Comparison of ENCODE assay signal across 7 mouse cellular contexts in genomic region chr2:30808296-30808655, GRCm38 (mm10). TPM values are rescaled to one million over a fixed set of nuclear protein-coding genes. Genes with fewer than 3 reads are reported as not detected.
DNase-seq lines count a peak whose midpoint lies in the region; ATAC-seq and TF ChIP-seq lines count a peak whose summit lies in the region.

No protein-coding gene starts in this region.

- H3K27me3 ChIP-seq in megakaryocyte, embryonic 14.5 days (replicated peaks), result peaks cover 11% of the 10 kb centered on the region
- H3K27me3 ChIP-seq in embryonic facial prominence, embryonic 15.5 days, result no peaks in the 10 kb centered on the region
- H3K27me3 ChIP-seq in limb, embryonic 14.5 days (ENCODE audit: control insufficient read depth, insufficient read depth, low read length), result no peaks in the 10 kb centered on the region
- H3K27me3 ChIP-seq in stomach, postnatal 0 days (ENCODE audit: control insufficient read depth, insufficient read depth, low read length), result no peaks in the 10 kb centered on the region

- no peak for TF ChIP-seq POLR2A in limb, embryonic 14.5 days (IDR thresholded peaks at IDR 0.05; ENCODE audit: borderline replicate concordance, extremely low read depth, insufficient read depth, insufficient read length)

- no peak for ATAC-seq in megakaryocyte, adult 5-6 weeks (ENCODE audit: poor library complexity, severe bottlenecking)
- ATAC-seq in embryonic facial prominence, embryonic 15.5 days (ENCODE audit: insufficient number of reproducible peaks, low FRiP score, low TSS enrichment, low read depth), result no peak
- ATAC-seq in limb, embryonic 14.5 days (ENCODE audit: low FRiP score, low read depth), result no peak
- ATAC-seq in stomach, postnatal 0 days (ENCODE audit: low FRiP score, low TSS enrichment), result no peak
- ATAC-seq in megakaryocyte progenitor cell, adult 5-6 weeks (replicated peaks; ENCODE audit: poor library complexity), result no peak

- peak overlapping the region; percentile 99 for H3K4me3 ChIP-seq in megakaryocyte, embryonic 14.5 days (replicated peaks)
- H3K4me3 ChIP-seq in embryonic facial prominence, embryonic 15.5 days (replicated peaks), result peak overlapping the region; percentile 72
- H3K4me3 ChIP-seq in limb, embryonic 14.5 days (replicated peaks; ENCODE audit: low read length), result peak overlapping the region; percentile 69
- H3K4me3 ChIP-seq in stomach, postnatal 0 days (ENCODE audit: low read depth, low read length), result peak overlapping the region; percentile 68

- H3K36me3 ChIP-seq in megakaryocyte, embryonic 14.5 days (replicated peaks; ENCODE audit: low read length), result peaks cover 27% of the 10 kb centered on the region
- H3K36me3 ChIP-seq in embryonic facial prominence, embryonic 15.5 days, result peaks cover 22% of the 10 kb centered on the region
- H3K36me3 ChIP-seq in limb, embryonic 14.5 days (ENCODE audit: control insufficient read depth, insufficient read depth, low read length), result peaks cover 15% of the 10 kb centered on the region; the same call in 1 of the 2 replicates
- H3K36me3 ChIP-seq in stomach, postnatal 0 days (ENCODE audit: control insufficient read depth, insufficient read depth, low read length), result peaks cover 3% of the 10 kb centered on the region; the same call in 1 of the 2 replicates

- peaks cover 54% of the 10 kb centered on the region for H3K4me1 ChIP-seq in megakaryocyte, embryonic 14.5 days
- peaks cover 32% of the 10 kb centered on the region for H3K4me1 ChIP-seq in embryonic facial prominence, embryonic 15.5 days
- H3K4me1 ChIP-seq in limb, embryonic 14.5 days (ENCODE audit: control insufficient read depth, insufficient read depth, low read length), result peaks cover 19% of the 10 kb centered on the region; the same call in 1 of the 2 replicates
- peaks cover 6% of the 10 kb centered on the region; the same call in 1 of the 2 replicates for H3K4me1 ChIP-seq in stomach, postnatal 0 days (replicated peaks; ENCODE audit: control insufficient read depth, insufficient read depth)

- H3K4me2 ChIP-seq in embryonic facial prominence, embryonic 15.5 days (replicated peaks), result peak overlapping the region; percentile 88
- peak overlapping the region; percentile 72 for H3K4me2 ChIP-seq in limb, embryonic 14.5 days (replicated peaks; ENCODE audit: low read depth, low read length, severe bottlenecking)
- peak overlapping the region; percentile 88 for H3K4me2 ChIP-seq in stomach, postnatal 0 days (replicated peaks; ENCODE audit: low read depth)

- no peak for DNase-seq in limb, embryonic 14.5 days (ENCODE audit: low spot score)
- no peak for DNase-seq in stomach, postnatal 0 days (ENCODE audit: low spot score)
- DNase-seq in gastrocnemius, postnatal 25 days, result no peak

- H3K9ac ChIP-seq in embryonic facial prominence, embryonic 15.5 days, result peak overlapping the region; percentile 64
- H3K9ac ChIP-seq in limb, embryonic 14.5 days (ENCODE audit: low read depth, low read length, severe bottlenecking), result peak overlapping the region; percentile 81
- H3K9ac ChIP-seq in stomach, postnatal 0 days (ENCODE audit: low read length), result peak overlapping the region; percentile 86

- TF ChIP-seq CTCF in stomach, postnatal 0 days (IDR thresholded peaks at IDR 0.05; ENCODE audit: low read depth), result no peak

- H3K27ac ChIP-seq in embryonic facial prominence, embryonic 15.5 days (replicated peaks), result peak overlapping the region; percentile 69
- H3K27ac ChIP-seq in limb, embryonic 14.5 days (replicated peaks; ENCODE audit: low read depth, low read length), result peak overlapping the region; percentile 39; the same call in 1 of the 2 replicates
- peak overlapping the region; percentile 86 for H3K27ac ChIP-seq in stomach, postnatal 0 days (replicated peaks)

- WGBS in embryonic facial prominence, embryonic 15.5 days, result 3% methylated on average over 10 of the region's 10 CpGs
- 1% methylated on average over 10 of the region's 10 CpGs for WGBS in limb, embryonic 14.5 days
- WGBS in stomach, postnatal 0 days, result 2% methylated on average over 10 of the region's 10 CpGs

- TF ChIP-seq EP300 in stomach, postnatal 0 days (optimal IDR thresholded peaks at IDR 0.05), result no peak

- H3K9me3 ChIP-seq in megakaryocyte, embryonic 14.5 days, result no peaks in the 10 kb centered on the region
- H3K9me3 ChIP-seq in embryonic facial prominence, embryonic 15.5 days (replicated peaks), result no peaks in the 10 kb centered on the region
- no peaks in the 10 kb centered on the region for H3K9me3 ChIP-seq in limb, embryonic 14.5 days (ENCODE audit: control insufficient read depth, low read length)
- no peaks in the 10 kb centered on the region for H3K9me3 ChIP-seq in stomach, postnatal 0 days (ENCODE audit: control insufficient read depth, low read length)

RNA-seq across cellular contexts. Expression of gene Ntmt1, which starts 0.7 kb away (rescaled TPM):
- polyA plus RNA-seq in megakaryocyte, embryonic 14.5 days (2012; ENCODE audit: insufficient read depth, low replicate concordance), result 10.3 and 36.9 TPM in 2 replicates
- 4.1 and 9.5 TPM in 2 replicates for total RNA-seq in megakaryocyte, adult 5-6 weeks (2015)
- 7.9 TPM in 2 replicates for total RNA-seq in megakaryocyte, adult 5-6 weeks (2017)
- polyA plus RNA-seq in embryonic facial prominence, embryonic 15.5 days (2015; fragmentation: Nextera tagmentation; extraction: Ambion mirVana), result 85.9 and 87.0 TPM in 2 replicates
- polyA plus RNA-seq in limb, embryonic 14.5 days (2012; rRNA removed), result 59.5 and 66.8 TPM in 2 replicates
- 84.2 and 91.0 TPM in 2 replicates for polyA plus RNA-seq in limb, embryonic 14.5 days (2014; fragmentation: Nextera tagmentation; extraction: Ambion mirVana)
- polyA plus RNA-seq in stomach, postnatal 0 days (2015; fragmentation: Nextera tagmentation; extraction: Ambion mirVana), result 52.4 and 53.3 TPM in 2 replicates
- total RNA-seq in gastrocnemius, postnatal 25 days (2021), result 10 to 100 TPM; 15.6 to 16.2 TPM
- total RNA-seq in megakaryocyte progenitor cell, adult 5-6 weeks (2015), result 15.4 and 20.2 TPM in 2 replicates
- total RNA-seq in megakaryocyte progenitor cell, adult 5-6 weeks (2017), result 15.4 and 19.9 TPM in 2 replicates

RNA-seq across cellular contexts. Expression of gene 1700001O22Rik, which starts 4.8 kb away (rescaled TPM):
- polyA plus RNA-seq in megakaryocyte, embryonic 14.5 days (2012; ENCODE audit: insufficient read depth, low replicate concordance), result not detected in 2 replicates
- not detected in 2 replicates for total RNA-seq in megakaryocyte, adult 5-6 weeks (2015)
- total RNA-seq in megakaryocyte, adult 5-6 weeks (2017), result 0.45 TPM in 1 of 2 replicates, not detected in the other
- polyA plus RNA-seq in embryonic facial prominence, embryonic 15.5 days (2015; fragmentation: Nextera tagmentation; extraction: Ambion mirVana), result 2.7 and 3.7 TPM in 2 replicates
- polyA plus RNA-seq in limb, embryonic 14.5 days (2012; rRNA removed), result 3.3 and 3.4 TPM in 2 replicates
- 2.7 and 3.4 TPM in 2 replicates for polyA plus RNA-seq in limb, embryonic 14.5 days (2014; fragmentation: Nextera tagmentation; extraction: Ambion mirVana)
- polyA plus RNA-seq in stomach, postnatal 0 days (2015; fragmentation: Nextera tagmentation; extraction: Ambion mirVana), result 2.0 and 2.5 TPM in 2 replicates
- total RNA-seq in gastrocnemius, postnatal 25 days (2021), result 1 to 10 TPM in 1 of 2 experiments, under 1 TPM in 1; 0.72 to 1.5 TPM
- not detected in 2 replicates for total RNA-seq in megakaryocyte progenitor cell, adult 5-6 weeks (2015)
- total RNA-seq in megakaryocyte progenitor cell, adult 5-6 weeks (2017), result not detected in 2 replicates

RNA-seq across cellular contexts. Expression of gene Asb6, which starts 21.9 kb away (rescaled TPM):
- 14.8 and 21.5 TPM in 2 replicates for polyA plus RNA-seq in megakaryocyte, embryonic 14.5 days (2012; ENCODE audit: insufficient read depth, low replicate concordance)
- total RNA-seq in megakaryocyte, adult 5-6 weeks (2015), result 4.3 and 6.1 TPM in 2 replicates
- total RNA-seq in megakaryocyte, adult 5-6 weeks (2017), result 12.6 and 17.1 TPM in 2 replicates
- 37.8 and 37.9 TPM in 2 replicates for polyA plus RNA-seq in embryonic facial prominence, embryonic 15.5 days (2015; fragmentation: Nextera tagmentation; extraction: Ambion mirVana)
- polyA plus RNA-seq in limb, embryonic 14.5 days (2012; rRNA removed), result 36.8 and 48.7 TPM in 2 replicates
- 29.5 and 31.8 TPM in 2 replicates for polyA plus RNA-seq in limb, embryonic 14.5 days (2014; fragmentation: Nextera tagmentation; extraction: Ambion mirVana)
- 17.2 and 19.6 TPM in 2 replicates for polyA plus RNA-seq in stomach, postnatal 0 days (2015; fragmentation: Nextera tagmentation; extraction: Ambion mirVana)
- 1 to 10 TPM; 5.4 to 5.5 TPM for total RNA-seq in gastrocnemius, postnatal 25 days (2021)
- 8.2 and 11.0 TPM in 2 replicates for total RNA-seq in megakaryocyte progenitor cell, adult 5-6 weeks (2015)
- 23.9 and 24.2 TPM in 2 replicates for total RNA-seq in megakaryocyte progenitor cell, adult 5-6 weeks (2017)

RNA-seq across cellular contexts. Expression of gene Prrx2, which starts 26.5 kb away (rescaled TPM):
- not detected in 2 replicates for polyA plus RNA-seq in megakaryocyte, embryonic 14.5 days (2012; ENCODE audit: insufficient read depth, low replicate concordance)
- not detected in 2 replicates for total RNA-seq in megakaryocyte, adult 5-6 weeks (2015)
- total RNA-seq in megakaryocyte, adult 5-6 weeks (2017), result not detected in 2 replicates
- 77.3 and 88.8 TPM in 2 replicates for polyA plus RNA-seq in embryonic facial prominence, embryonic 15.5 days (2015; fragmentation: Nextera tagmentation; extraction: Ambion mirVana)
- 176 and 268 TPM in 2 replicates for polyA plus RNA-seq in limb, embryonic 14.5 days (2012; rRNA removed)
- 93.1 and 112 TPM in 2 replicates for polyA plus RNA-seq in limb, embryonic 14.5 days (2014; fragmentation: Nextera tagmentation; extraction: Ambion mirVana)
- polyA plus RNA-seq in stomach, postnatal 0 days (2015; fragmentation: Nextera tagmentation; extraction: Ambion mirVana), result 1.8 and 2.0 TPM in 2 replicates
- total RNA-seq in gastrocnemius, postnatal 25 days (2021), result 1 to 10 TPM; 2.1 to 3.0 TPM
- not detected in 2 replicates for total RNA-seq in megakaryocyte progenitor cell, adult 5-6 weeks (2015)
- not detected in 2 replicates for total RNA-seq in megakaryocyte progenitor cell, adult 5-6 weeks (2017)
